Mouse (Mus musculus) MEL (cell line): ENCODE measurements around the gene Mnd1. TPM values are rescaled to one million over a fixed set of nuclear protein-coding genes. Genes with fewer than 3 reads are reported as not detected.

Experiments
- DNase-seq: peaks from one replicate; pipeline ENCODE4 v3.0.0; 2011; ENCODE audit warnings: low read depth, low spot score
- H3K27ac ChIP-seq: 2 replicates; pipeline ENCODE4 v1.5.1; 2012; ENCODE audit warnings: low read depth, mild to moderate bottlenecking, control low read depth, low read length, moderate library complexity; ENCODE audit not compliant: control insufficient read depth
- H3K27me3 ChIP-seq, 2 experiments: fragments of 150-350 bp in 1 of 2; sonication (generic) in 1 of 2; 2 replicates each; pipeline ENCODE4 v1.6.1; 2012; ENCODE audit warnings: low read length in 2 of 2, mild to moderate bottlenecking in 2 of 2, improper control_type of control experiment in 1 of 2, moderate library complexity in 1 of 2; ENCODE audit not compliant: insufficient read depth in 2 of 2, control insufficient read depth in 1 of 2
- H3K36me3 ChIP-seq, 2 experiments: 2 replicates each; pipeline ENCODE4 v1.6.1; 2012 to 2014; ENCODE audit warnings: low read length in 2 of 2, improper control_type of control experiment in 1 of 2, inconsistent platforms in 1 of 2, mild to moderate bottlenecking in 1 of 2; ENCODE audit not compliant: insufficient read depth in 2 of 2, control insufficient read depth in 1 of 2
- H3K4me1 ChIP-seq, 2 experiments: fragments of 150-350 bp in 1 of 2; sonication (generic) in 1 of 2; 2 replicates each; pipeline ENCODE4 v1.6.1; 2012; ENCODE audit warnings: low read length in 2 of 2, improper control_type of control experiment in 1 of 2, mild to moderate bottlenecking in 1 of 2; ENCODE audit not compliant: insufficient read depth in 2 of 2, control insufficient read depth in 1 of 2
- H3K4me3 ChIP-seq, 2 experiments: fragments of 150-350 bp in 1 of 2; sonication (generic) in 1 of 2; 2 replicates each; pipeline ENCODE4 v1.5.1; 2012; ENCODE audit warnings: low read depth in 2 of 2, low read length in 2 of 2, mild to moderate bottlenecking in 2 of 2, moderate library complexity in 2 of 2, control low read depth in 1 of 2, improper control_type of control experiment in 1 of 2; ENCODE audit not compliant: control insufficient read depth in 1 of 2, insufficient read depth in 1 of 2
- H3K79me2 ChIP-seq: 2 replicates; pipeline ENCODE4 v1.6.1; 2012; ENCODE audit warnings: mild to moderate bottlenecking, low read length, moderate library complexity; ENCODE audit not compliant: control insufficient read depth, poor library complexity, insufficient read depth
- H3K9ac ChIP-seq: 2 replicates; pipeline ENCODE4 v1.6.1; 2012; ENCODE audit warnings: low read depth, mild to moderate bottlenecking, control low read depth, low read length, moderate library complexity; ENCODE audit not compliant: control insufficient read depth, poor library complexity, severe bottlenecking
- H3K9me3 ChIP-seq: fragments of 150-350 bp; sonication (generic); replicated peaks from 2 replicates; pipeline ENCODE4 v1.6.1; 2012; ENCODE audit warnings: mild to moderate bottlenecking, low read length, improper control_type of control experiment, moderate library complexity; ENCODE audit not compliant: insufficient read depth
- CHD1 ChIP-seq: IDR thresholded peaks from 2 replicates; pipeline ENCODE4 v1.6.1; 2012; ENCODE audit warnings: low read depth, mild to moderate bottlenecking, inconsistent platforms, low read length, improper control_type of control experiment
- EP300 ChIP-seq, 2 experiments: IDR thresholded peaks; 2 replicates each; pipeline ENCODE4 v1.6.1; 2011; ENCODE audit warnings: improper control_type of control experiment in 2 of 2, low read length in 2 of 2, low read depth in 1 of 2, mild to moderate bottlenecking in 1 of 2
- ETS1 ChIP-seq: IDR thresholded peaks from 2 replicates; pipeline ENCODE4 v1.6.1; 2012; ENCODE audit warnings: low read depth, mild to moderate bottlenecking, inconsistent platforms, low read length, improper control_type of control experiment, moderate library complexity
- GABPA ChIP-seq: IDR thresholded peaks from 2 replicates; pipeline ENCODE4 v1.6.1; 2012; ENCODE audit warnings: low read depth, mild to moderate bottlenecking, inconsistent platforms, low read length, improper control_type of control experiment, moderate library complexity
- GATA1 ChIP-seq: IDR thresholded peaks from 2 replicates; pipeline ENCODE4 v1.6.1; 2011; ENCODE audit warnings: low read depth, low read length, improper control_type of control experiment
- HCFC1 ChIP-seq: IDR thresholded peaks from 2 replicates; pipeline ENCODE4 v1.6.1; 2012; ENCODE audit warnings: low read depth, mild to moderate bottlenecking, inconsistent platforms, low read length, improper control_type of control experiment, moderate library complexity
- KAT2A ChIP-seq: conservative IDR thresholded peaks from 2 replicates; pipeline ENCODE4 v1.6.1; 2012; ENCODE audit warnings: low read depth, low read length, improper control_type of control experiment, inconsistent platforms
- MAFK ChIP-seq: IDR thresholded peaks from 2 replicates; pipeline ENCODE4 v1.6.1; 2011; ENCODE audit warnings: low read depth, mild to moderate bottlenecking, low read length, improper control_type of control experiment, borderline replicate concordance
- MAX ChIP-seq: IDR thresholded peaks from 2 replicates; pipeline ENCODE4 v1.6.1; 2011; ENCODE audit warnings: low read length, improper control_type of control experiment
- MAZ ChIP-seq: IDR thresholded peaks from 2 replicates; pipeline ENCODE4 v1.6.1; 2012; ENCODE audit warnings: low read depth, mild to moderate bottlenecking, inconsistent platforms, low read length, improper control_type of control experiment
- MEF2A ChIP-seq: IDR thresholded peaks from 2 replicates; pipeline ENCODE4 v1.6.1; 2014; ENCODE audit warnings: low read depth, mild to moderate bottlenecking, inconsistent platforms, low read length, improper control_type of control experiment; ENCODE audit not compliant: poor library complexity, insufficient replicate concordance, severe bottlenecking; ENCODE audit errors: extremely low read depth
- MXI1 ChIP-seq: IDR thresholded peaks from 2 replicates; pipeline ENCODE4 v1.6.1; 2011; ENCODE audit warnings: mild to moderate bottlenecking, low read depth, low read length, improper control_type of control experiment
- MYB ChIP-seq: IDR thresholded peaks from 2 replicates; pipeline ENCODE4 v1.6.1; 2011; ENCODE audit warnings: mild to moderate bottlenecking, low read depth, low read length, improper control_type of control experiment
- MYC ChIP-seq: IDR thresholded peaks from 2 replicates; pipeline ENCODE4 v1.6.1; 2011; ENCODE audit warnings: low read depth, mild to moderate bottlenecking, low read length, improper control_type of control experiment, moderate library complexity
- NELFE ChIP-seq: IDR thresholded peaks from 2 replicates; pipeline ENCODE4 v1.6.1; 2011; ENCODE audit warnings: low read depth, low read length, improper control_type of control experiment
- POLR2AphosphoS2 ChIP-seq: IDR thresholded peaks from 2 replicates; pipeline ENCODE4 v1.6.1; 2011; ENCODE audit warnings: low read length, improper control_type of control experiment
- POLR2AphosphoS5 ChIP-seq: IDR thresholded peaks from 2 replicates; pipeline ENCODE4 v1.6.1; 2012; ENCODE audit warnings: low read depth, borderline replicate concordance, mild to moderate bottlenecking, inconsistent platforms, low read length, moderate library complexity, mixed read lengths
- RAD21 ChIP-seq: IDR thresholded peaks from 2 replicates; pipeline ENCODE4 v1.6.1; 2011; ENCODE audit warnings: mild to moderate bottlenecking, low read depth, low read length, improper control_type of control experiment
- RCOR1 ChIP-seq: IDR thresholded peaks from 2 replicates; pipeline ENCODE4 v1.6.1; 2012; ENCODE audit warnings: low read depth, mild to moderate bottlenecking, inconsistent platforms, low read length, improper control_type of control experiment
- SIN3A ChIP-seq: IDR thresholded peaks from 2 replicates; pipeline ENCODE4 v1.6.1; 2012; ENCODE audit warnings: low read length, improper control_type of control experiment, inconsistent platforms
- SMC3 ChIP-seq: IDR thresholded peaks from 2 replicates; pipeline ENCODE4 v1.6.1; 2011; ENCODE audit warnings: low read depth, low read length, improper control_type of control experiment
- TBP ChIP-seq: IDR thresholded peaks from 2 replicates; pipeline ENCODE4 v1.8.0; 2011; ENCODE audit warnings: low read depth, low read length, improper control_type of control experiment
- UBTF ChIP-seq: IDR thresholded peaks from 2 replicates; pipeline ENCODE4 v1.6.1; 2012; ENCODE audit warnings: low read depth, mild to moderate bottlenecking, inconsistent platforms, low read length, improper control_type of control experiment, moderate library complexity, borderline replicate concordance; ENCODE audit not compliant: insufficient read depth
- USF2 ChIP-seq, 2 experiments: IDR thresholded peaks; 2 replicates each; pipeline ENCODE4 v1.6.1; 2011 to 2012; ENCODE audit warnings: improper control_type of control experiment in 2 of 2, low read length in 2 of 2, borderline replicate concordance in 1 of 2, inconsistent platforms in 1 of 2, low read depth in 1 of 2, mild to moderate bottlenecking in 1 of 2; ENCODE audit not compliant: insufficient read depth in 1 of 2
- ZC3H11A ChIP-seq: IDR thresholded peaks from 2 replicates; pipeline ENCODE4 v1.6.1; 2012; ENCODE audit warnings: low read depth, mild to moderate bottlenecking, inconsistent platforms, low read length, improper control_type of control experiment
- ZKSCAN1 ChIP-seq: IDR thresholded peaks from 2 replicates; pipeline ENCODE4 v1.6.1; 2012; ENCODE audit warnings: low read depth, mild to moderate bottlenecking, inconsistent platforms, low read length, improper control_type of control experiment, moderate library complexity
- ZNF384 ChIP-seq: IDR thresholded peaks from 2 replicates; pipeline ENCODE4 v1.6.1; 2012; ENCODE audit warnings: low read depth, mild to moderate bottlenecking, inconsistent platforms, low read length, improper control_type of control experiment
- polyA plus RNA-seq, 2 experiments: library from polyadenylated mRNA; stranded (reverse) in 1 of 2; unstranded in 1 of 2; fragments of >175 nt in 1 of 2; fragments of >200 nt in 1 of 2; gene quantifications; 2 replicates each; pipeline versions ENCODE4 v1.2.1 to v1.2.4; 2012; ENCODE audit warnings: low replicate concordance in 2 of 2, low read depth in 1 of 2; ENCODE audit not compliant: insufficient read length in 2 of 2, insufficient read depth in 1 of 2, missing spikeins in 1 of 2
- total RNA-seq: library from RNA; depleted of rRNA; stranded (reverse); fragments of 300-350 nt; gene quantifications from 2 replicates; pipeline ENCODE4 v1.2.3, GENCODE M21; 2012

Mnd1 gene
- total and polyA plus RNA-seq, 3 experiments, result 11.0 to 11.2 TPM; not detected in 1

GRCm38 (mm10) chr3:84086337-84086736, 69.2 kb downstream of the Mnd1 start:
- Histone ChIP-seq H3K79me2 (no peaks in the 10 kb centered on the region), H3K4me1 (no peaks in the 10 kb centered on the region), H3K36me3 (no peaks in the 10 kb centered on the region), H3K9ac (no peak overlapping the region), H3K27me3 (no peaks in the 10 kb centered on the region), H3K27ac (no peak overlapping the region), H3K9me3 (no peaks in the 10 kb centered on the region), H3K4me3 (no peak overlapping the region)
- DNase-seq, result no peak
- TF ChIP-seq POLR2AphosphoS2 (no peak), UBTF (no peak), KAT2A (no peak), ZKSCAN1 (no peak), GABPA (no peak), MAFK (no peak), TBP (no peak), RCOR1 (no peak), SMC3 (no peak), ETS1 (no peak), MYC (no peak), MEF2A (no peak), POLR2AphosphoS5 (no peak), USF2 (IDR thresholded peaks at IDR 0.05; ENCODE audit: borderline replicate concordance in 1 of 2, insufficient read depth in 1 of 2, low read depth in 1 of 2, low read length in 2 of 2) (no peak)

- H3K27ac ChIP-seq, result no peak overlapping the region
- H3K27me3 ChIP-seq, result no peaks in the 10 kb centered on the region
- no peak for TF ChIP-seq ZC3H11A
- TF ChIP-seq NELFE, result no peak
- no peak for TF ChIP-seq HCFC1
- TF ChIP-seq MXI1, result no peak
- no peak for TF ChIP-seq CHD1
- no peak for TF ChIP-seq MYB
- TF ChIP-seq RCOR1, result no peak
- TF ChIP-seq GABPA, result no peak
- no peak for TF ChIP-seq EP300 (IDR thresholded peaks at IDR 0.05; ENCODE audit: low read depth in 1 of 2, low read length in 2 of 2)
- no peak for TF ChIP-seq MAZ
- no peak for TF ChIP-seq POLR2AphosphoS2
- TF ChIP-seq MAX, result no peak
- TF ChIP-seq ZNF384, result no peak
- no peak for TF ChIP-seq RAD21
- no peak for TF ChIP-seq GATA1
- TF ChIP-seq SIN3A, result no peak
- no peak for TF ChIP-seq UBTF
- TF ChIP-seq TBP, result no peak
- TF ChIP-seq MYC, result no peak
- H3K9me3 ChIP-seq, result no peaks in the 10 kb centered on the region
- no peak for DNase-seq
- H3K79me2 ChIP-seq, result no peaks in the 10 kb centered on the region
- H3K9ac ChIP-seq, result no peak overlapping the region
- H3K36me3 ChIP-seq, result no peaks in the 10 kb centered on the region
- no peaks in the 10 kb centered on the region for H3K4me1 ChIP-seq
- no peak overlapping the region for H3K4me3 ChIP-seq
Measured at GRCm38 (mm10) chr3:84085429-84085828, 70.2 kb downstream of the Mnd1 start.
